Mouse (Mus musculus) erythroblast, embryonic 14.5 days (primary cell): ENCODE results near the gene Anxa10. TPM values are rescaled to one million over a fixed set of nuclear protein-coding genes. Genes with fewer than 3 reads are reported as not detected.

Experiments used
- H3K27me3 ChIP-seq: 2 replicates; pipeline ENCODE4 v1.6.1; 2012; ENCODE audit warnings: inconsistent platforms; ENCODE audit not compliant: control insufficient read depth
- H3K36me3 ChIP-seq: 2 replicates; pipeline ENCODE4 v1.6.1; 2012; ENCODE audit warnings: mild to moderate bottlenecking, inconsistent platforms; ENCODE audit not compliant: control insufficient read depth
- H3K4me1 ChIP-seq: 2 replicates; pipeline ENCODE4 v1.6.1; 2012; ENCODE audit warnings: inconsistent platforms; ENCODE audit not compliant: control insufficient read depth
- H3K4me3 ChIP-seq: replicated peaks from 2 replicates; pipeline ENCODE3; 2012; ENCODE audit warnings: moderate library complexity, mild to moderate bottlenecking, inconsistent platforms
- H3K9me3 ChIP-seq: 2 replicates; pipeline ENCODE4 v1.6.1; 2012; ENCODE audit warnings: low read length, inconsistent platforms, mixed read lengths; ENCODE audit not compliant: control insufficient read depth
- GATA1 ChIP-seq: IDR thresholded peaks from 2 replicates; pipeline ENCODE4 v1.6.1; 2012; ENCODE audit warnings: low read length, inconsistent platforms, mixed read lengths
- TAL1 ChIP-seq: IDR thresholded peaks from 3 replicates; pipeline ENCODE4 v1.6.1; 2012; ENCODE audit warnings: low read length, inconsistent platforms, mixed read lengths
- polyA plus RNA-seq: library from polyadenylated mRNA; stranded (reverse); fragments of >175 nt; gene quantifications from 2 replicates; pipeline ENCODE4 v1.2.3, GENCODE M21; 2012

Anxa10 gene
- polyA plus RNA-seq, 1 experiment, result not detected

DNA sequence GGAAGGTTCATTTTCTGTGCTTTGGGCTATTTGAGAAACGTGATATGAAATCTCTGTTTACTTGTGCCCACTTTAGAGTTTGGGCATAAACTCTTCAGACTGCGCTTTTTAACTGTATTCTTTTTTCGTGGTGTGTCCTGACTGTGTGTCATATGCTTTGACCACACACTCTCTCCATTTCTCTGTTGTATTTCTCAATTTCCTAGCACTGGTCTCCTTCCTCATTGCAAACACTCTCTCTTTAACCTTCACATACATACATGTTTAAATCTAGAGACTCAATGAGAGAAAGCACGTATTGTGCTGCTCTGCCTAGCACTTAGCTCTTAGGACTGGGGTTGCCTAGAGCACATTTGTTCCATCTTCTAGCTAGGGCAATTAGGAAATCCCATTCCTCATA is 108.8 kb downstream of the Anxa10 start:
- Histone ChIP-seq H3K4me3 (no peak overlapping the region), H3K9me3 (0 out of 2 replicates have a peak, but pooled peaks cover 3% of the 10 kb centered on the region), H3K4me1 (no peaks in the 10 kb centered on the region), H3K36me3 (no peaks in the 10 kb centered on the region), H3K27me3 (no peaks in the 10 kb centered on the region)
- TF ChIP-seq GATA1 (no peak), TAL1 (no peak)

Other genes starting within 250 kb of the Anxa10 start
- 0.02 and 0.03 TPM in 2 replicates for gene Palld, start 220.5 kb downstream of the Anxa10 start, polyA plus RNA-seq
- not detected in 2 replicates for gene Ddx60, start 195.1 kb downstream of the Anxa10 start, polyA plus RNA-seq